Mouse (Mus musculus) v-Abl transformed pro-B cells (cell line): ENCODE data around the gene Nkd2.

ENCODE experiments used
- in situ Hi-C, 2 experiments: fragments of 400-800 bp; cut with MboI; formaldehyde crosslinking; loops; one replicate each; pipeline ENCODE4 v1.15.1; 2025; ENCODE audit not compliant: unreplicated experiment in 2 of 2

Gene Nkd2

GRCm38 (mm10) chr13:73847465-73847836 lies at the start of gene Nkd2:
Gene Nkd2 (minus strand): TSS chr13:73847631.
- in situ Hi-C loops = no loop called here

GRCm38 (mm10) chr13:73892493-73893178 lies 45.2 kb upstream of the Nkd2 start:
- in situ Hi-C loops = no loop called here

GRCm38 (mm10) chr13:73887415-73887874 lies 40.0 kb upstream of the Nkd2 start:
- in situ Hi-C loops = no loop called here

GRCm38 (mm10) chr13:73886601-73887000 lies 39.2 kb upstream of the Nkd2 start:
- in situ Hi-C loops = no loop called here

- in situ Hi-C loops = no loop called here
These were observed 38.6 kb upstream of the Nkd2 start for GRCm38 (mm10) chr13:73886066-73886465.

- in situ Hi-C loops = no loop called here
These were observed 38.2 kb upstream of the Nkd2 start for GRCm38 (mm10) chr13:73885656-73886055.

- in situ Hi-C loops = no loop called here
These were observed 33.9 kb upstream of the Nkd2 start for GRCm38 (mm10) chr13:73881347-73881746.

- in situ Hi-C loops = no loop called here
These were observed 32.4 kb upstream of the Nkd2 start for GRCm38 (mm10) chr13:73879824-73880223.

- in situ Hi-C loops = no loop called here
These were observed 24.7 kb upstream of the Nkd2 start for GRCm38 (mm10) chr13:73872159-73872558.

- in situ Hi-C loops = no loop called here
These were observed 604 bp downstream of the Nkd2 start for GRCm38 (mm10) chr13:73846589-73847464.

- in situ Hi-C loops = no loop called here
These were observed 4.7 kb downstream of the Nkd2 start for GRCm38 (mm10) chr13:73842696-73843095.

GRCm38 (mm10) chr13:73839740-73840139 lies 7.7 kb downstream of the Nkd2 start:
- in situ Hi-C loops = no loop called here

GRCm38 (mm10) chr13:73839137-73839548 lies 8.3 kb downstream of the Nkd2 start:
- in situ Hi-C loops = no loop called here

GRCm38 (mm10) chr13:73837708-73838107 lies 9.7 kb downstream of the Nkd2 start:
- in situ Hi-C loops = no loop called here

- in situ Hi-C loops = no loop called here
These were observed 10.9 kb downstream of the Nkd2 start for GRCm38 (mm10) chr13:73836491-73836890.

GRCm38 (mm10) chr13:73835791-73836190 lies 11.6 kb downstream of the Nkd2 start:
- in situ Hi-C loops = no loop called here

GRCm38 (mm10) chr13:73833809-73834208 lies 13.6 kb downstream of the Nkd2 start:
- in situ Hi-C loops = loop anchor here in 1 of 2 experiments (5.0 kb wide), 1 partner anchor 73 kb away; no protein-coding TSS in a partner anchor

GRCm38 (mm10) chr13:73831486-73831885 lies 15.9 kb downstream of the Nkd2 start:
- in situ Hi-C loops = loop anchor here in 1 of 2 experiments (5.0 kb wide), 1 partner anchor 76 kb away; no protein-coding TSS in a partner anchor

- in situ Hi-C loops = loop anchor here (5.0 kb wide), 3 partner anchors 80 to 180 kb away; no protein-coding TSS in a partner anchor
These were observed 20.2 kb downstream of the Nkd2 start for GRCm38 (mm10) chr13:73827243-73827642.

GRCm38 (mm10) chr13:73823711-73824110 lies 23.7 kb downstream of the Nkd2 start:
- in situ Hi-C loops = no loop called here

GRCm38 (mm10) chr13:73822187-73822800 lies 25.1 kb downstream of the Nkd2 start:
- in situ Hi-C loops = no loop called here
